Mouse (Mus musculus) midbrain, embryonic 11.5 days (tissue): ENCODE measurements at regions not wholly inside any gene's neighbourhood (a gene's known extent, or its start where the extent isn't known, plus 50 kb on each side); places are given as distances from the start of the nearest gene placed in this dataset.

Experiments used
- ATAC-seq: fragments of 200-750 bp; cut with Nextera tagmentation; 2 replicates; pipeline ENCODE4 v1.8.0; 2017; ENCODE audit warnings: moderate TSS enrichment, moderate library complexity; ENCODE audit not compliant: low FRiP score
- DNase-seq: peaks from one replicate; pipeline ENCODE4 v3.0.0; 2015; ENCODE audit warnings: low spot score; ENCODE audit errors: missing footprints
- H3K27ac ChIP-seq: fragments of 300-500 bp; sonication (generic); 2 replicates; pipeline ENCODE4 v1.5.1; 2014; ENCODE audit warnings: low read depth, low read length
- H3K27me3 ChIP-seq: fragments of 300-500 bp; sonication (generic); 2 replicates; pipeline ENCODE4 v1.6.1; 2014; ENCODE audit warnings: mild to moderate bottlenecking, low read length, moderate library complexity, mixed read lengths; ENCODE audit not compliant: control insufficient read depth, insufficient read depth
- H3K36me3 ChIP-seq: fragments of 300-500 bp; sonication (generic); 2 replicates; pipeline ENCODE4 v1.6.1; 2014; ENCODE audit warnings: mild to moderate bottlenecking, low read length, moderate library complexity, mixed read lengths; ENCODE audit not compliant: control insufficient read depth, insufficient read depth
- H3K4me1 ChIP-seq: fragments of 300-500 bp; sonication (generic); 2 replicates; pipeline ENCODE4 v1.6.1; 2014; ENCODE audit warnings: low read length; ENCODE audit not compliant: control insufficient read depth, insufficient read depth
- H3K4me2 ChIP-seq: fragments of 300-500 bp; sonication (generic); 2 replicates; pipeline ENCODE4 v1.6.1; 2014; ENCODE audit warnings: mild to moderate bottlenecking, moderate library complexity
- H3K4me3 ChIP-seq: fragments of 300-500 bp; sonication (generic); 2 replicates; pipeline ENCODE4 v1.5.1; 2014; ENCODE audit warnings: low read depth, low read length
- H3K9ac ChIP-seq: fragments of 300-500 bp; sonication (generic); 2 replicates; pipeline ENCODE4 v1.6.1; 2014; ENCODE audit warnings: low read length
- H3K9me3 ChIP-seq: fragments of 300-500 bp; sonication (generic); 2 replicates; pipeline ENCODE4 v1.6.1; 2016; ENCODE audit warnings: low read length; ENCODE audit not compliant: control insufficient read depth
- WGBS: fragments of 180-500 bp; shearing (Covaris S2); extraction: QIAGEN DNeasy Blood & Tissue Kit; methylation state at CpG from one replicate; pipeline ENCODE4 v1.1.7; 2014; 5-methylcytosine and 5-hydroxymethylcytosine counted together

GRCm38 (mm10) chr9:27663230-27663629 is 127.3 kb upstream of the Opcml start:
- H3K4me1 ChIP-seq: no peaks in the 10 kb centered on the region
- no peaks in the 10 kb centered on the region for H3K27me3 ChIP-seq
- H3K4me3 ChIP-seq: no peak overlapping the region
- H3K4me2 ChIP-seq: no peak overlapping the region
- H3K9ac ChIP-seq: no peak overlapping the region
- H3K27ac ChIP-seq: no peak overlapping the region
- H3K9me3 ChIP-seq: no peaks in the 10 kb centered on the region
- DNase-seq: no peak
- WGBS: 91% methylated on average over 1 of the region's 1 CpGs
- no peaks in the 10 kb centered on the region for H3K36me3 ChIP-seq
- no peak for ATAC-seq

DNA sequence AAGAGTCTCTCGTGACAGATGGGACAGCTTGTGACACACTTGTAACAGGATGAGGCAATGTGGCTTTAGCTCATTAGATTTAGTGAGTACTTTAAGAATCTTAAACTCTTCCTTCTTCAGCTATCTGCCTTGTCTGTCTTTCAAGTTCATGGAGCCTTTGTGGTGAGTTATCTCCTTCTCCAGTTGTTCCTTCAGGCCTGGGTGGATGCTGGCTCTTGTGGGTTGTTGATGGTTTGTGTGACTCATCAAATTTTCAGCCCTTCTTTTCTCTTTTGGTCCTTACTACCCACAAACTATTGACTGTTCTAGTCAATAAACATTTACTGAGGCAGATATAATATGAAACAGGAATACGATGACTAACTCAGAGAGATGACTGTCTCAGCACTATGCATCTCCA is 124.9 kb upstream of the Opcml start:
- no peak overlapping the region for H3K4me2 ChIP-seq
- H3K4me3 ChIP-seq: no peak overlapping the region
- H3K9ac ChIP-seq: no peak overlapping the region
- H3K4me1 ChIP-seq: 0 out of 2 replicates have a peak, but pooled peaks cover 2% of the 10 kb centered on the region
- no peak for ATAC-seq
- no peaks in the 10 kb centered on the region for H3K9me3 ChIP-seq
- DNase-seq: no peak
- no peaks in the 10 kb centered on the region for H3K36me3 ChIP-seq
- WGBS: 90% methylated on average over 2 of the region's 2 CpGs
- no peak overlapping the region for H3K27ac ChIP-seq
- no peaks in the 10 kb centered on the region for H3K27me3 ChIP-seq

DNA sequence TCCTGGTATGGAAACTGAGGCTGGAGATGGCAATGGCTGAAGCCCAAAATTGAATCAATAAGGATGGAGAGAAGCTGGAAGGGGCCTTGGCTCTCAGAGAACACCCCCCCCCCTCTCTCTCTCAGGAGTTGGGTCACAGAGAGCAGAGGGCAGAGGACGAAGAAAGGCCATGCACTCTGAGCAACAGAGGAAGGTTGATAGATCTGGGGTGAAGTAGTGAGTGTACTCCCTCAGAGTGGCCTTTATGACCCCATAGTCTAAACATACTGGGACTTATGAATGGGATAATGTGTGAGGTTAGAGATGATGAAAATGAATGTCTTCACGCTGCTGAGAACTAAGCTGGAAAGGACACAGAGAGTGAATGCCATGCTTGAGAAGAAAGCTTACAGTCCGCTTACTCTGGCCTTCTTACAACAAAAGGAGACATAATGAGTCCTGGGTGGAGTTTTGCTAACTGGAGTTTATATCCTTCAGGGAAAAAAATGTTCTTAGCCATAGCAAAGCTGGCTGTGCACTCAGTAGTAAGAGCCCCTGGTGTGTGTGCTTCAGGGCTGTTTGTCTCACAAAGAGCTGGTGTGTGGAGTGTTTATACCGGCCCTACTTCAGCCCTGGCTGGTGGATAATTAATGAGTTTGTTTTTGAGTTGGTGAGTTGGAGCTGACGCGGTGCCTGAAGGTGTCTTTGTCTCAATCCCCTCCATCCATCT is 120.4 kb upstream of the Opcml start:
- Histone ChIP-seq H3K36me3 (no peaks in the 10 kb centered on the region), H3K4me1 (0 out of 2 replicates have a peak, but pooled peaks cover 2% of the 10 kb centered on the region), H3K4me3 (no peak overlapping the region), H3K27ac (no peak overlapping the region), H3K4me2 (no peak overlapping the region), H3K9ac (no peak overlapping the region), H3K9me3 (no peaks in the 10 kb centered on the region), H3K27me3 (no peaks in the 10 kb centered on the region)
- ATAC-seq (no peak), DNase-seq (no peak)
- WGBS: 25% methylated on average over 6 of the region's 6 CpGs

DNA sequence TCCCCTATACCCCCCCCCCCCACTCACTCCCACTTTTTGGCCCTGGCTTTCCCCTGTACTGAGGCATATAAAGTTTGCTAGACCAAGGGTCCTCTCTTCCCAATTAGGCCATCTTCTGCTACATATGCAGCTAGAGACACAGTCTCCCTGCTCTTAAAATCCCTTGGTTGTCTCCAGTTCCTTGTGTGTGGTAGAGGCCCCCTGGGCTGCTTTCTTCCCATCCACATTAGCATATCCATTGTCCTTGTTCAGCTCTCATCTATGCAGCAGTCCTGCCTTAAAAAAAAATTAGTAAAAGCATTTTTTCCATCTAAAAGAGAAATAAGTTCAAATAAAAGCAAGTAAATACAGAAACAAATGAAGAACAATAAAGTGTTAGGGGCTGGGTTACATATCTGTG is 105.2 kb upstream of the Opcml start:
- ATAC-seq: peak; percentile 76
- no peak overlapping the region for H3K27ac ChIP-seq

DNA sequence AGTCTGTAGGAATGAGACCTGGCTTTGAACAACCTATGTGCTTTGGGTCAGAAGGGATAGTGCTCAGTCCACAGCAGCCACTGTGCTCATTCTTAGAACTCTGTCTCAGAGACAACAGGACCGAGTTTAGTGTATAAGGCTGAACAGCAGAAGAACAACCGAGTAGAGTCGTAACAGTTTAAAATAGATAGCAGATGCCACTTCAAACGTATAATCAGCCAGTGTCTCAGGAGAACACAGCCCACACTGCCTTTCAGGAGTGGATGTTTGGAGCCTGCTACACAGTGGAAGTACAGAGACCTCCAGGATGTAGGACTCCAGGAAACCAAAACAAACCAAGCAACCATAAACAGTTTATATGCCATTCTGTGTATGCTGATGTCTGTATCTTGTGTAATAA is 99.0 kb upstream of the Opcml start:
- Histone ChIP-seq H3K4me2 (no peak overlapping the region), H3K9me3 (no peaks in the 10 kb centered on the region), H3K4me3 (no peak overlapping the region), H3K9ac (no peak overlapping the region), H3K27me3 (no peaks in the 10 kb centered on the region), H3K27ac (no peak overlapping the region), H3K36me3 (no peaks in the 10 kb centered on the region), H3K4me1 (no peaks in the 10 kb centered on the region)
- no peak for ATAC-seq
- peak; percentile 26 for DNase-seq
- 79% methylated on average over 4 of the region's 4 CpGs for WGBS

More for the DNA sequence above, 105.2 kb upstream of the Opcml start:
- peak; percentile 71 for DNase-seq
- Histone ChIP-seq H3K4me2 (no peak overlapping the region), H3K36me3 (no peaks in the 10 kb centered on the region), H3K9me3 (no peaks in the 10 kb centered on the region), H3K27me3 (no peaks in the 10 kb centered on the region), H3K4me3 (no peak overlapping the region), H3K4me1 (no peaks in the 10 kb centered on the region), H3K9ac (no peak overlapping the region)

- Histone ChIP-seq H3K9ac (no peak overlapping the region), H3K4me3 (no peak overlapping the region)
- WGBS: 83% methylated on average over 3 of the region's 3 CpGs
These were observed 97.8 kb upstream of the Opcml start for GRCm38 (mm10) chr9:27692751-27693150.

GRCm38 (mm10) chr9:27694805-27695593 is 95.6 kb upstream of the Opcml start:
- H3K27me3 ChIP-seq: no peaks in the 10 kb centered on the region
- H3K4me2 ChIP-seq: no peak overlapping the region
- H3K9ac ChIP-seq: no peak overlapping the region
- WGBS: 78% methylated on average over 8 of the region's 8 CpGs
- no peak for ATAC-seq
- peak; percentile 59 for DNase-seq
- H3K9me3 ChIP-seq: no peaks in the 10 kb centered on the region
- H3K36me3 ChIP-seq: no peaks in the 10 kb centered on the region
- no peak overlapping the region for H3K27ac ChIP-seq
- no peak overlapping the region for H3K4me3 ChIP-seq
- no peaks in the 10 kb centered on the region for H3K4me1 ChIP-seq

More at GRCm38 (mm10) chr9:27692751-27693150, 97.8 kb upstream of the Opcml start:
- DNase-seq (peak; percentile 33), ATAC-seq (no peak)
- H3K4me2 ChIP-seq: no peak overlapping the region
- H3K27me3 ChIP-seq: no peaks in the 10 kb centered on the region
- H3K27ac ChIP-seq: no peak overlapping the region
- H3K4me1 ChIP-seq: no peaks in the 10 kb centered on the region
- H3K9me3 ChIP-seq: no peaks in the 10 kb centered on the region
- H3K36me3 ChIP-seq: no peaks in the 10 kb centered on the region

- no peak overlapping the region for H3K4me3 ChIP-seq
- no peak for ATAC-seq
- no peaks in the 10 kb centered on the region for H3K36me3 ChIP-seq
- peak; percentile 76 for DNase-seq
- no peaks in the 10 kb centered on the region for H3K27me3 ChIP-seq
- H3K27ac ChIP-seq: no peak overlapping the region
- H3K4me2 ChIP-seq: no peak overlapping the region
- no peaks in the 10 kb centered on the region for H3K4me1 ChIP-seq
- no peaks in the 10 kb centered on the region for H3K9me3 ChIP-seq
- WGBS: 86% methylated on average over 9 of the region's 9 CpGs
- H3K9ac ChIP-seq: no peak overlapping the region
These were observed 89.0 kb upstream of the Opcml start for GRCm38 (mm10) chr9:27701559-27701958.

GRCm38 (mm10) chr9:27702140-27702539 is 88.4 kb upstream of the Opcml start:
- no peak overlapping the region for H3K4me2 ChIP-seq
- 81% methylated on average over 3 of the region's 3 CpGs for WGBS
- H3K36me3 ChIP-seq: no peaks in the 10 kb centered on the region
- no peak overlapping the region for H3K4me3 ChIP-seq
- H3K27ac ChIP-seq: no peak overlapping the region
- H3K4me1 ChIP-seq: no peaks in the 10 kb centered on the region
- ATAC-seq (no peak), DNase-seq (no peak)
- H3K9me3 ChIP-seq: no peaks in the 10 kb centered on the region
- no peak overlapping the region for H3K9ac ChIP-seq
- H3K27me3 ChIP-seq: no peaks in the 10 kb centered on the region
